Mouse (Mus musculus) forebrain, embryonic 13.5 days (tissue): ENCODE measurements at regions not wholly inside any gene's neighbourhood (a gene's known extent, or its start where the extent isn't known, plus 50 kb on each side); places are given as distances from the start of the nearest gene placed in this dataset.
A peak's percentile ranks its signal among the peaks of the same experiment; 100 is the strongest.

Experiments
- ATAC-seq: fragments of 200-750 bp; cut with Nextera tagmentation; 2 replicates; pipeline ENCODE4 v1.8.0; 2017
- H3K27ac ChIP-seq: fragments of 300-500 bp; sonication (generic); 2 replicates; pipeline ENCODE4 v1.5.1; 2015; ENCODE audit warnings: inconsistent platforms, mild to moderate bottlenecking, moderate library complexity
- H3K27me3 ChIP-seq: fragments of 300-500 bp; sonication (generic); 2 replicates; pipeline ENCODE4 v1.6.1; 2015; ENCODE audit warnings: mild to moderate bottlenecking, inconsistent platforms
- H3K36me3 ChIP-seq: fragments of 300-500 bp; sonication (generic); 2 replicates; pipeline ENCODE4 v1.6.1; 2015; ENCODE audit warnings: mild to moderate bottlenecking, inconsistent platforms; ENCODE audit not compliant: poor library complexity, severe bottlenecking
- H3K4me1 ChIP-seq: fragments of 300-500 bp; sonication (generic); 2 replicates; pipeline ENCODE4 v1.6.1; 2015; ENCODE audit warnings: inconsistent platforms
- H3K4me2 ChIP-seq: fragments of 300-500 bp; sonication (generic); 2 replicates; pipeline ENCODE4 v1.6.1; 2015; ENCODE audit warnings: inconsistent platforms, mild to moderate bottlenecking, moderate library complexity
- H3K4me3 ChIP-seq: fragments of 300-500 bp; sonication (generic); 2 replicates; pipeline ENCODE4 v1.5.1; 2015; ENCODE audit warnings: mild to moderate bottlenecking, inconsistent platforms
- H3K9ac ChIP-seq: fragments of 300-500 bp; sonication (generic); 2 replicates; pipeline ENCODE4 v1.6.1; 2015; ENCODE audit warnings: mild to moderate bottlenecking, inconsistent platforms
- H3K9me3 ChIP-seq: fragments of 300-500 bp; sonication (generic); replicated peaks from 2 replicates; pipeline ENCODE4 v1.6.1; 2016; ENCODE audit warnings: inconsistent platforms
- WGBS: fragments of 180-500 bp; shearing (Covaris S2); methylation state at CpG from one replicate; pipeline ENCODE4 v1.1.7; 2015; 5-methylcytosine and 5-hydroxymethylcytosine counted together

GRCm38 (mm10) chr5:35160929-35161815, 55.6 kb upstream of the Lrpap1 start:
- peaks cover 19% of the 10 kb centered on the region for H3K4me1 ChIP-seq
- no peak overlapping the region for H3K9ac ChIP-seq
- no peaks in the 10 kb centered on the region for H3K27me3 ChIP-seq
- no peaks in the 10 kb centered on the region for H3K9me3 ChIP-seq
- no peak overlapping the region for H3K4me3 ChIP-seq
- no peak for ATAC-seq
- 70% methylated on average over 5 of the region's 5 CpGs for WGBS
- no peak overlapping the region for H3K27ac ChIP-seq
- H3K4me2 ChIP-seq, result no peak overlapping the region
- no peaks in the 10 kb centered on the region for H3K36me3 ChIP-seq

- 74% methylated on average over 4 of the region's 4 CpGs for WGBS
Measured at GRCm38 (mm10) chr5:35159854-35160253, 54.3 kb upstream of the Lrpap1 start.

GRCm38 (mm10) chr5:35159178-35159661, 53.7 kb upstream of the Lrpap1 start:
- no peak overlapping the region for H3K9ac ChIP-seq
- 53% methylated on average over 9 of the region's 9 CpGs for WGBS
- peaks cover 19% of the 10 kb centered on the region for H3K4me1 ChIP-seq
- no peaks in the 10 kb centered on the region for H3K9me3 ChIP-seq
- ATAC-seq, result no peak
- H3K4me2 ChIP-seq, result no peak overlapping the region
- 0 out of 2 replicates have a peak overlapping the region, but pooled peaks have one; percentile 16 for H3K27ac ChIP-seq
- no peaks in the 10 kb centered on the region for H3K27me3 ChIP-seq
- no peak overlapping the region for H3K4me3 ChIP-seq
- H3K36me3 ChIP-seq, result no peaks in the 10 kb centered on the region

More at GRCm38 (mm10) chr5:35159854-35160253, 54.3 kb upstream of the Lrpap1 start:
- Histone ChIP-seq H3K27me3 (no peaks in the 10 kb centered on the region), H3K36me3 (no peaks in the 10 kb centered on the region), H3K9ac (no peak overlapping the region), H3K9me3 (no peaks in the 10 kb centered on the region), H3K4me3 (no peak overlapping the region), H3K4me2 (no peak overlapping the region), H3K4me1 (peaks cover 19% of the 10 kb centered on the region), H3K27ac (0 out of 2 replicates have a peak overlapping the region, but pooled peaks have one; percentile 16)
- no peak for ATAC-seq

GRCm38 (mm10) chr5:35158346-35159047, 52.9 kb upstream of the Lrpap1 start:
- Histone ChIP-seq H3K27ac (peak overlapping the region; percentile 48), H3K4me2 (no peak overlapping the region), H3K36me3 (no peaks in the 10 kb centered on the region), H3K9ac (no peak overlapping the region), H3K4me1 (peaks cover 19% of the 10 kb centered on the region), H3K9me3 (no peaks in the 10 kb centered on the region), H3K4me3 (no peak overlapping the region), H3K27me3 (no peaks in the 10 kb centered on the region)
- no peak for ATAC-seq
- 75% methylated on average over 8 of the region's 8 CpGs for WGBS

GRCm38 (mm10) chr5:35156371-35156770, 50.8 kb upstream of the Lrpap1 start:
- no peak overlapping the region for H3K9ac ChIP-seq
- no peak overlapping the region for H3K27ac ChIP-seq
- H3K36me3 ChIP-seq, result no peaks in the 10 kb centered on the region
- H3K4me3 ChIP-seq, result no peak overlapping the region
- no peaks in the 10 kb centered on the region for H3K9me3 ChIP-seq
- H3K4me2 ChIP-seq, result no peak overlapping the region
- H3K27me3 ChIP-seq, result no peaks in the 10 kb centered on the region
- 81% methylated on average over 7 of the region's 7 CpGs for WGBS
- peaks cover 19% of the 10 kb centered on the region for H3K4me1 ChIP-seq
- no peak for ATAC-seq

- Histone ChIP-seq H3K9me3 (no peaks in the 10 kb centered on the region), H3K36me3 (no peaks in the 10 kb centered on the region), H3K4me1 (peaks cover 19% of the 10 kb centered on the region), H3K27me3 (no peaks in the 10 kb centered on the region), H3K27ac (no peak overlapping the region), H3K9ac (no peak overlapping the region), H3K4me3 (no peak overlapping the region), H3K4me2 (no peak overlapping the region)
- ATAC-seq, result no peak
- WGBS, result 70% methylated on average over 3 of the region's 3 CpGs
Measured at GRCm38 (mm10) chr5:35155717-35156116, 50.2 kb upstream of the Lrpap1 start.
